Mouse (Mus musculus): ENCODE measurements around the gene Sema4b.

Gene Sema4b

GRCm38 (mm10) chr7:80264606-80265005 lies 78.0 kb downstream of the Sema4b start:
- DNase-seq (ENCODE audit: extremely low read depth, low read depth) = no peak

DNA sequence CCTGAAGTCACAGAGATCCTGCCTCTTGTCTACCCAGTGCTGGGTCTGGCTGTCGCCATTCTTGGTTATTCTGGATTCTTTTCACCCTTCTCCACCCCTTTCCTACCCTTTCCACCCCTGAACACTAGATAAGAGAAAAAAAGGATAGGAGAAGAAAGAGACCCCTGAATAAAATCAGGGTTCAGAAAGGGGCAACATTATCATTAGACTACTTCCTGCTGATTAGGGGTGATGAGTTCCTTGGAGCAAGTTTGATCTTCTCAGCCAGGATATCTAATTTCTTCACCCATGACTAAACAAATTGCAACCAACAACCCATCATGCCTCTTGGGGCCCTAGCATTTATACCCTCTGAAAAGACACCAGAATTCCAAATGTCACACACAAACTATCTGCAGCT lies 81.1 kb downstream of the Sema4b start:
- DNase-seq (ENCODE audit: extremely low read depth, low read depth) = no peak

DNA sequence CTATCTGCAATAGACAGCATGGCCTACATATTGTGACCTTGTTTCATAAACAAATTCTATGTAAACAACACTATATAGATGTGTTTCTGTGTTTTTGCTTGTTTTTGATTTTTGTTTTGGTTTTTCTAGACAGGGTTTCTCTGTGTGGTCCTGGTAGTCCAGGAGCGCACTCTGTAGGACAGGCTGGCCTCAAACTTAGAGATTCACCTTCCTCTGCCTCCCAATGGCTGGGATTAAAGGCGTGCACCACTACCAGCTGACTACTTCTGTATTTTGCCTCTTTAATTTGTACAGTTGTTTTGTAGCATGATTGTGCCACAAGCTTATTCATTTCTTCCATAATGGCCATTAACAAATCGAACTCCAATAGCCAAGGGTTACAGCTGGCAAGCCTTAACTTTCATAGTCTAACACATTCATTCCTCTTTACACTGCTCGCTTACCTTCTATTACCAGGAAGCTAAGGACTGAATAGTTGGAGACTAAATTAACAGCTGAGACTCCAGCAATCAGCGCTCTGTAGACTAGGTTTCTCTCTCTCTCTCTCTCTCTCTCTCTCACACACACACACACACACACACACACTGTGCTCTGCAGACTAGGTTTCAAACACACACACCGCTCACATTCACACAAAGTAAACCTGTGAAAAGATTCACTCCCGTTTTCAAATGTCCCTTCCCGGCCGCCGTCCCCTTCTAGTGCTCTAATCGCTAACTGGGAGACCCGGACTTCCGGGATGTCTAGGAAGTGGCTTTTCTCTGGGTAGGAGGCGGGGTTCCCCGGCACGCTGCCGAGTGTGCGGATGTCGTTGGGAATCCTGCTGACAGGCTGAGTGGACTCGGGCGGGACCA lies 82.5 kb downstream of the Sema4b start, which contains the start of gene Vps33b:
Vps33b (plus strand) TSS at position 753 of the 854 bp plus-strand sequence.
- DNase-seq (ENCODE audit: extremely low read depth, low read depth) = peak; percentile 89

GRCm38 (mm10) chr7:80269751-80270255 lies 83.2 kb downstream of the Sema4b start:
- no peak for DNase-seq (ENCODE audit: extremely low read depth, low read depth)

DNA sequence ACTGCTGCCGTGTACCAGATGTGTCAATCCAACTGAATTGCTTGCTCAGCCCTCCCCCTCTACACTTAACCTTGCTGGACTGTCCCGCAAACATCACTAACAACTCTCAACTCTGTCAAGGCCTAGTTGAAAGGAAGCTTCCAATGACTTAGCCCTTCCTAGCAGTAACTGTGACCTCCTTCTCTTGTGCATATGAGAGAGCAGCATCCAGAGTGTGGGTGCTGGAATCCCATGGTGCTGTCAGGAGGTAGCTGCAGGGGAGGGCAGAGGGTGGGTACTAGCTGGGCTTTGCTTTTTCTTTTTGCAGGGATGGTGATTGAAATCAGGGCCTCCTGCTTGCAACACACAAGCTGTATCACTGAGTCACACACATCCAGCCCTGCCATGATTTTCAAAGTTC lies 86.8 kb downstream of the Sema4b start:
- no peak for DNase-seq (ENCODE audit: extremely low read depth, low read depth)
